Mouse (Mus musculus) spleen, adult 2 months (tissue): ENCODE data around the gene Plxna4.

Source experiments
- CTCF ChIP-seq: fragments of 200-500 bp; IDR thresholded peaks from 2 replicates; pipeline ENCODE4 v1.5.1; 2011; ENCODE audit warnings: mild to moderate bottlenecking, inconsistent platforms; ENCODE audit not compliant: insufficient read depth, insufficient read length, insufficient replicate concordance; ENCODE audit errors: extremely low read depth
- POLR2A ChIP-seq: fragments of 200-500 bp; IDR thresholded peaks from 2 replicates; pipeline ENCODE4 v1.6.1; 2011; ENCODE audit warnings: low read depth, low read length, inconsistent platforms

- TF ChIP-seq POLR2A: no peak
- no peak for TF ChIP-seq CTCF
These were observed 210.8 kb downstream of the Plxna4 start for GRCm38 (mm10) chr6:32377181-32377580.
